Mouse (Mus musculus) hematopoietic stem cell, adult 5-6 weeks (primary cell): Measurements from ENCODE around the gene Gm49776. TPM values are rescaled to one million over a fixed set of nuclear protein-coding genes. Genes with fewer than 3 reads are reported as not detected.
"Not testable (repeated sequence)": the region's sequence is repeated elsewhere in the genome, so short reads cannot be mapped to it uniquely, and the experiment has no call there.

ENCODE experiments used
- ATAC-seq, 2 experiments: fragments of 125-278 bp in 1 of 2; replicated peaks in 1 of 2; 2 replicates each; pipeline ENCODE4 v1.8.0; 2016 to 2017; ENCODE audit warnings: inconsistent platforms in 2 of 2, mild to moderate bottlenecking in 2 of 2, moderate number of reproducible peaks in 2 of 2, low read depth in 1 of 2, moderate TSS enrichment in 1 of 2; ENCODE audit not compliant: low FRiP score in 2 of 2, poor library complexity in 2 of 2, severe bottlenecking in 2 of 2, insufficient read depth in 1 of 2, low TSS enrichment in 1 of 2
- total RNA-seq: library from RNA; stranded (forward); fragments of 172-1452, 232-1000 nt; gene quantifications from 2 replicates; pipeline ENCODE4 v1.2.3, GENCODE M21; 2017

Gm49776 gene
- not detected in 2 replicates for total RNA-seq

GRCm38 (mm10) chr16:18258221-18258620, at the start of gene Gm49776:
Gm49776 (minus strand) TSS chr16:18258321.
- no peak for ATAC-seq

- ATAC-seq: not testable (repeated sequence)
Observed at GRCm38 (mm10) chr16:18289614-18290013, 31.5 kb upstream of the Gm49776 start.

GRCm38 (mm10) chr16:18289067-18289588, 31.0 kb upstream of the Gm49776 start, which contains the start of gene Dgcr8:
Dgcr8 (minus strand) TSS chr16:18289246.
- peak; percentile 95 for ATAC-seq

- peak; percentile 33 to 54; a peak in 3 of 4 replicates for ATAC-seq
Observed at GRCm38 (mm10) chr16:18288581-18289061, 30.5 kb upstream of the Gm49776 start.

- ATAC-seq: no peak
Observed at GRCm38 (mm10) chr16:18288166-18288565, 30.0 kb upstream of the Gm49776 start.

- no peak for ATAC-seq
Observed at GRCm38 (mm10) chr16:18275166-18275565, 17.0 kb upstream of the Gm49776 start.

- ATAC-seq: peak; percentile 27 to 39; a peak in 1 of 4 replicates
Observed at GRCm38 (mm10) chr16:18268182-18268581, 10.1 kb upstream of the Gm49776 start.

GRCm38 (mm10) chr16:18265024-18265423, 6.9 kb upstream of the Gm49776 start:
- no peak for ATAC-seq

- ATAC-seq: no peak
Observed at GRCm38 (mm10) chr16:18253866-18254265, 4.3 kb downstream of the Gm49776 start.

GRCm38 (mm10) chr16:18252736-18253135, 5.4 kb downstream of the Gm49776 start:
- ATAC-seq: no peak

- ATAC-seq: no peak
Observed at GRCm38 (mm10) chr16:18250828-18251790, 7.0 kb downstream of the Gm49776 start.

- no peak for ATAC-seq
Observed at GRCm38 (mm10) chr16:18250231-18250630, 7.9 kb downstream of the Gm49776 start.

- peak; percentile 75 to 76 for ATAC-seq
Observed at GRCm38 (mm10) chr16:18249364-18249967, 8.7 kb downstream of the Gm49776 start.

GRCm38 (mm10) chr16:18248433-18249363, 9.4 kb downstream of the Gm49776 start, which contains the start of the genes Trmt2a and Ranbp1:
Trmt2a (plus strand) TSS chr16:18248679.
Ranbp1 (minus strand) TSS chr16:18248732.
- peak; percentile 84 to 87 for ATAC-seq

GRCm38 (mm10) chr16:18247521-18248399, 10.4 kb downstream of the Gm49776 start:
- ATAC-seq: no peak

- no peak for ATAC-seq
Observed at GRCm38 (mm10) chr16:18241581-18241980, 16.5 kb downstream of the Gm49776 start.
